Mouse (Mus musculus): ENCODE data around the gene Rtl1.

Gene Rtl1

DNA sequence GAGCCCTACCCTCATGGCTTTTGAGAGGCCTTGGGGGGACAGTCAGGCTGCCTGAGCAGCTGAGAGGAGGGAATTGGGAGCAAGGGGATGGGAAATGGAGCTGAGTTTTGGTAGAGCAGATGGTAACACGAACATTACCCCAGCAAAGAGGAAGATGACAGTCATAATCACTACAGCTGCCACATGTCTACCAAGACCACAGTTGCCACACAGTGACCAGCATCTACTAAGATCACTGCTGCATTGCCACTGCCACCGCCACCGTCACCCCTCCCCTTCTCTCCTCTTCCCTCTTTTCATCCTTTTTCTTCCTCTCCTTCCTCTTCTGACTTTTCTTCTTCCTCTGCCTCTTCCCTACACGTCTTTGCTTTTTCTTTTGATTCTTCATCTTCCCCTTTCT, 27.9 kb downstream of the Rtl1 start:
- no peak for DNase-seq (ENCODE audit: low spot score)

DNA sequence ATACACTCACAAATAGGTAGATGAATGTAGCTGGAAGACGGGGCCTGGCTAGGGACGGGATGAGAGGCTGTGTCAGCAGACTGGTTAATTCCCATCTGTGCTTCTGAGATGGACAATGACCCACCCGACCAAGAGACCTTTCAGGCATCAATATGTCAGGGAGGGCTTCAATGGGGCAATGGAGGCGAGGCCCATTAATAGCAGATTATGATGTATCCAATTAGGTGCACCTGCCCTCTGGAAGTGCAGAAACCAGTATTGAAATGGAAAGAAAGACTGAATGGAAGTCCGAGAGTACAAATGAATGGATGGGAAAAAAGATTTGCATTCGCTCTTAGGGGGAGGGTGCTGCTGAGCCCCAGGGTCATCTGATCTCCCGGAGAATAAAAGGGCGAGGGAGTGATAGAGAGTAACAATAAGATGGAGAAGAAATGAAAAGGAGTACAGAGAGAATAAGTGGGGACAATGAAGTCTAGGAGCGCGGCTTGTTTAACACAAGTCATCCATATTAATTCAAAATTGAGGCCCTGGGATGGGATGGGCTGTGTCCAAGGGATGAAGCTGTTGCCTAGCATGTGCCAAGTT, 39.9 kb downstream of the Rtl1 start:
- DNase-seq (ENCODE audit: low spot score) = no peak

DNA sequence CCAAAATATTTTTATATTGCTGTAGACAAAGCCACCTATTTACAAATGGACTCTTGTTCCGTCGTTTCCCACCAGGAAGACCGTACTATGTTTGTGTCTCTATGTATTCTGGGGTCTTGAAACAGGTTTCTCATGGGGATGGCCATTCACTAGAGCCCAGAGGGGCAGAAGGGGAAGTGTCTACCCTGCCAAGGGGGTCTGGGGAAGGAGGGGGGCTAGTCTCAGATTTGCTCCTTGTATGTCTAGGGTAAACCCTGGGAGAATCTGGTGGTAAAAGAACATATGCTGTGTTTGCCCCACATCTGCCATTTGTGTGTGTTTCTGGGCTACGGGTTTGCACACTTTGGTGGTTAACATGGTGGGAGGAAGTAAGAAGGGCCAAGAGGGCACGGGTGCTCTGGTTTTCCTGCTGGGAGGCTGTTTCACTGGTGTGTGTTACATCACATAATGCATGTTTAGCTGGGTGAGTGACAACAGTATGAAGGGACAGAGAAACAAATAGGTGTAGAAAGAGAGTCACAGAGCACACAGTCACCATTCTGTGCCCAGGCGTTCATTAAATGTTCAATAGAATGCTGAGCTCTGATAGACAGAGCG, 41.1 kb downstream of the Rtl1 start:
- DNase-seq (ENCODE audit: low spot score) = no peak

DNA sequence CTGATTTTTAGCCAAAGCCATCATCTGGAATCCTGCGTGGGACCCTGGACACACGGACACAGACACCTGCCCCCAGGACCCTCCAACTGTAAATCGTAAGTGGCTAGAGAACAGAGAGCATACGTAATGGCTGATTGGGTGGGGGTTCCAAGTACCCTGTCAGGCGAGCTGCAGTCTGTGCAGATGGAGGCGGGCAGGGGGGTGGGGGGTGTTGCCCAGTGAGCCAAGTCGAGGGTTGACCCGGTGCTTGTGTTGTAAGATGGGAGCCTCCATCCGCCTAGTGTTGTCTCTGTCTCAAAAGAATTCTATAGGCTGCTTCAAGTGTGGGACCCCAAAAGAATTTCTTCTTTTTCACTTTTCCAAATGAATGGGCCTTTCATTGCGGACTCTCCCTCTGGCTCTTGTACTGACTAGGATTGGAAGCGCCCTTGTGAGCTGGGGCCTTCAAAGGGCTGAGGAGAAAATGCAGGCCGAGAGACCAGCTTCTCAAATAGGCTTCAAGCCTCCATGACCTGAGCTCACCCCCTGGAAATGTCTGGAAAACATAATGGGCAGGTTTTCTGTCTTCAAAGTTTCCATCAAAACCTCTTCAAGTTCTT, 41.8 kb downstream of the Rtl1 start:
- no peak for DNase-seq (ENCODE audit: low spot score)

DNA sequence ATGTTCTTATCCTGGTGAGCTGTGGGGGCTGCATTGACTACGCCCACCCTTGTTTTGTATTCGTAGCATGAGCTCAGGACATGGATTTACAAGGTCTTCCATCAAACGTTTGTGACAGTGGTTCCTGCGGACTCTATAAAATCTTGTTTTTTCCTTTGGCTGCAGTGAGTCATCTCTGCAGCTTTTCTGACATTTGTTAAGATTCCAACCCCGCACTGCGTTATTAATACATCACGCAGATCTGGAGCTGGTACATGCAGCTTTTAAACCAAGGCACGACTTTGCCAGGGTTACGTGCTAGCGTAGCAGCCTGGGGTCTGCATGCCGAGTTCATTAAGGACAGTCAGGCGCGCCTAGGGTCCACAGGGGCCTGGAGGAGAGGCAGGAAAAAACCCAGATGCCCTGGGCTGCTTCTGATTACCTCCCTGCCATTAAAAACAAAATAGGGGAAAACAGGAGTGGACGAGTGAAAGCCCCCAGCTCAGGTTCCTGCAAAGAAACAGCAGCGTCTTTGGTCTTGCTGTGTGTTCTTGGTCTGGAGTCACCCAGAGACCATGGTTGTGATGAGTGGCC, 44.2 kb downstream of the Rtl1 start:
- no peak for DNase-seq (ENCODE audit: low spot score)

DNA sequence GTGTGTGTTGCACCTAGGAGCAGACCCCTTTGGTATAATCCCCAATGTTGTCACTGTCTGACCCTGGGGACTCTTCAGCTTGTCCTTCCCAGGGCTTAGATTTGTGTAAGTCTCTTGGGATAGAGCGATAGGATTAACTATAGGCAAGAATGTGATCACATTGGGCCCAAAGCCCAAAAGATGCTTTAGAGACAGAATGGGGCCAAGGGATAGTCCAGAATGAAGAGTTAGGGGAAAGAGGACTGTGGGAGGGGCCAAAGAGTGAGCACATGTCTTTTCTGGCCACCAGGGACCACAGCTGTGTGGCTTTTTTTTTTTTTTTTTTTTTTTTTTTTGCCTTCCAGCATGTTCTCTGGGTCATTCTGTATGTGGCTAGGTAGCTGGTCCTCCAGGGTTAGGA, 46.6 kb downstream of the Rtl1 start:
- no peak for DNase-seq (ENCODE audit: low spot score)

DNA sequence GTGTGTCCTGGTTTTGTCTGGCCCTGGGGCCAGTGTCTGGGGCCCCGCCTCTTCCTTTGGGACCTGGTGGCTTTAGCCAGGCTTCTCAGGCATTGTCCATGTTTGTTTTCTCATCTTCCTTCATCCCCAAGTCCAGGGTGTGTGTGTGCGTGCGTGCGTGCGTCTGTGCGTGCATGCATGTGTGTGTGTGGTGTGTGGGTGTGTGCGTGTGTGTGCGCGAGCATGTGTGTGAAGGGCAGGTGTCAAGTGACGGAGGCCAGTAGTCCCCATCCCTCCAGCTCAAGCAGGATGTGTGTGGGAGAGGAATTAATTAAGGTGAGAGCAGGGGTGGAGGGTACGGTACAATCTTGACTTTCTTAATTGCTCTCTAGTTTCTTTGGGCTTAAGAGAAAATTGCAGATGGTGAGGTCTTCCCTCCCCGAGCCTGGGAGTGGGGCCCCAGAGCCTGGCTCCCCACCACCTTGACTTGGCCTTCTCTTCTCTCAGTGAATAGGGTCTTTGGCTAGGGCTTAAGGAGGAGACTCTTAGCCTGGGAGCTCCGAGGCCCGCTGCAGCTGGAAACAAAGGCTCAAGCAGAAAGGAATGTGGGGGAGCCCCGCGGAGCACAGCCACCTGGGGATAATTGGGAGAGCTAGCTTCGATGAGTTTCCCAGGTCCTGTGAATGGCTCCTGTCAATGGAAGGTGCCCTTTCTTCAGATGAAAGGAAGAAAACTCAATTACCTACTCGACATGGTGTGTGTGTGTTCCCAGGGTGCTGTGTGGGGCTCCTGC, 47.2 kb downstream of the Rtl1 start:
- no peak for DNase-seq (ENCODE audit: low spot score)

DNA sequence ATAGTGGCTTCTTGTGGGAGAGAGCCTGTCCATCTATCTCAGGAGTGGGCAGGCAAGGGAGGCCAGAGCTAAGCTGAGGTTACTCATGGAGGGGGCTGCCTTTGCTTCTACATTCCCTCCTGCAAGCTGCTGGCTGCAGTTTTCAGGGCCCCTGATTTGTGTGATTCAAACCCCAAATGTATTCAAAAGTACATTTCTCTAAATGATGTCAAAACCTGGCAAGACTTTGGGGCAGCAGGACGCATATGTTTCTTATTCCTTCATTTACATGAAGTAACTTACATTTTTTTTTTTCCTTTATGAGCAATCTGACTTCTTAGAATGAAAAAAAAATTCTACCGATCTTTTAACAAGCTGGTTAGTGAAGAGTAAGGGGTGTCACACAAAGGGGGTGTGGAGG, 48.4 kb downstream of the Rtl1 start:
- no peak for DNase-seq (ENCODE audit: low spot score)

DNA sequence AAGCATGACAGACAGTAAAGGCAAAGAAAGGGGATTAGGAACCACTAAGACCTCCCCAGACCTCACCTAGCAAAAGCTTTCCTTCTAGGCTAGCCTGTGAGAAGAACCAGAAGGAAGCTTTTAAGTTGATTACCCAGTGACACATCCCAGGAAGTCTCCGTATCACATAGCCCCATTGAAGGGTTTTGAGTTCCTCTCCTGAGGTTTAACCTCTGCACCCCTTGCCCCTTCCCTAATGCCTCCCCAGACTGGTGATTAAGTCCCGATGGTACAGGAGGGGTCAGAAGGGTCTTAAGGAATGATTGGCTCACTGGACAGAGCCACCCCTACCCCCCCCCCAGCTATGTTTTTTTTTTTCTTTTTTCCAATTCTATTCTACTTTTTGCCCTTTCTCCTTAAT, 53.0 kb downstream of the Rtl1 start:
- DNase-seq (ENCODE audit: low spot score) = no peak

DNA sequence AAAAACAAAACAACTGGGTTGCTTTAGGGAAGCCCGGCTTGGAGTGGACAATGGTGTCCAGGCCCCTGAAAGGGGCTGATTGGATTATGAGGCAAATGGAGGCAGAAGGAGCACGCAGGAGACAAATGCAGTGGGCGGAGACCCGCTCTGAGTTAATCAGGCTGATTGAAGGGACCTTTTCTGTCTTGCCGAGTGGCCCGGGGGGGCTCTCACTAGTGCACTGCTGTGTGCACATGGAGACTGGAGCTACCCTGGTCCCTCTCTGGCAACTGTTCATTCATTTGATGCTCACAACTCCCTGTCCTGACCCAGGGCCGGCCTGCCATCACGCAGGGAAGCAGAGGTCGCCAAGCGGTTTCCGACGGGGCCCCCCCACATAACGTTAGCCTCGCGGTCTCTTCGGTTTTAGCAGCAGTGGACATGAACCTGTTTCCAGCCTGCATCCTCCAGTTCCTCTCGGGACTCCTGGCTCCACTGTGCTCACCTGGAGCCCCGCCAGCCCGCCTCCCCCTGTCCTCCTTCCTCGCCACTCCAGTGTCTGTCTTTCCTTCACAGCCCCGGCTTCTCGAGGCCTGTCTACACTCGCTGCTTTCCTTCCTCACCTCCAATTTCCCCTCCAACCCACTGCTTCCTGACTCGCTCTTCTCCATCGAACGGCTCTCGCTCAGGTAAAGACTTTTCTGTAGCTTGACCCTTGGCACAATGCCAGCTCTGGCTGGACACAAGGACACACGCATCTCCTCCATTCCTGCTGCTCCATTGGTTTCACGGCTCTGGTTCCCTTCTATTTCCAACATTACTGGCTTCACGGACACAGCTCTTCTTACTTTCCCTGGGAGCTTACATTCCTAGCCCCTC, 54.0 kb downstream of the Rtl1 start:
- DNase-seq (ENCODE audit: low spot score) = no peak

DNA sequence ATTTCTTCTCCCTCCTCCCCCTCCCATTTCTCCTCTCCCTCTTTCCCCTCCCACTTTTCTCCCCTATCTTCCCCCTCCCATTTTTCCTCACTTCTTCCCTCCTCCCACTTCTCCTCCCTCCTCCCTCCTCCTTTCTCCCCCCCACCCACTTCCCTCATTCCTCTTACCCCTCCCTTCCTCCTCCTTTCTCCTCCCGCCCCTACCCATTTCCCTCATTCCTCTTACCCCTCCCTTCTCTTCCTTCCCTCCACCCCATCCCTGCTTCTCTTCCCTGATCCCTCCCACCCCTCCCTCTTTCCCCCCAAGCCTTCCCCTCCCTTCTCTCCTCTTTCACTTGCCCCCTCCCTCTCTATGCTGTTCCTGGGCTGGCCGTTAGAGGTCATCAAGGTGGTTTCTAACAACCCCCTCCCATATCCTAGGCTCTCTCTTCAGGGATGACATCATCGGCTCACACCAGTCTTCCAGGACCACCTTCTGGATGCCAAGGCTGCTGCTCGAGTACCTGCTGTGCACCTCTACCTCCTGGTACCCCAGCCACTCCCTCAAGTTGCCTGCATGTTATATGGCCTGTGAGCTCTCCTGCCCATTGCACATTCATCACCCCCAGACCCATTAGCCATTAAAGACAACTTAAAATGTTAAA, 56.7 kb downstream of the Rtl1 start:
- no peak for DNase-seq (ENCODE audit: low spot score)

DNA sequence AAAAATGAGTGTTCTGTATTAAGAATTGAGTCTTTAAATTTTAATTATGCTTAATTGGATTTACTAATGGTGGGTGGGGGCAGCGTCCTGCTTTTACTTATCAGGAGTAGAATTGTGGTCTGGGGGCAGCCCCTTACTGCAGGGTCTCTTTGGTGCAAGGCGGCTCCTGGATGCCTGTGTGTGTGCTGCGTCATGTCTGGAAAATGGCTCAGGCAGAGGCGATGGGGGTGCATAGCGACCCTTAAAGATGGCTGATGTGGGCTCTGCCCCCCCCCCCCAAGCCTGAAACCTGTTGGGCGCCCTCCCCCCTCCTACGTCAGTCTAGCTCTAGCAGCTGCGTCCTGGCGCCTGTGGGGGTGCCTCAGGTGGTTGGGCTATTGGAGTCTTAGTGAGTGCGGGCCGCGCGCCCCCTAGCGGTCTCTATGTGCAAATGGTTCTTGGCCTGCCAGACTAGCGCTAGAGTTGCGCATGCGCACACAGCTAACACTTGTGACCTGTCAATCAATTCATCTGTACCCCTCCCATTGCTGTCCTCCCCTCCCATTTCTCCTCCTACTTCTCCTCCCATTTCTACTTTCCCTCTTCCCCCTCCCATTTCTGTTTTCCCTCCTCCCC, 57.4 kb downstream of the Rtl1 start:
- peak; percentile 87 for DNase-seq (ENCODE audit: low spot score)

DNA sequence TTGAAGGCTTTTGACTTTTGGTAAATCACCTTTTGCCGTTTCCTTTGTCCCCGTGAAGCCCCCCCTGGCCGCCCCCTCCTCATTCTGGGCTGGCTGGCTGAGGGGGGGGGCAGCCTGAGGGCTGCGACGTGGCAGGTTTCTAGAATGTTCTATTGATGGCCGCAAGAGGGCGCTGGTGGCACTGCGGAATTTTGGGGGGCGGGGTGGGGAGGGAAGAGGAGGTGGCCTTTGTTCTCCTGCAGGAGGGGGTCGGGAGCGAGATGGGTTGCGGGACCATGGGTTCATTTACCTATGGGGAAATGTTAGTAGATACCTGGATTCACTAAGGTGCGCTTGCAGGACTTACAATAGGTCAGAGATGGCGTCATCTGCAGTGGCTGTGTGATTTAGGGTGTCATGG, 58.1 kb downstream of the Rtl1 start:
- DNase-seq (ENCODE audit: low spot score) = no peak

DNA sequence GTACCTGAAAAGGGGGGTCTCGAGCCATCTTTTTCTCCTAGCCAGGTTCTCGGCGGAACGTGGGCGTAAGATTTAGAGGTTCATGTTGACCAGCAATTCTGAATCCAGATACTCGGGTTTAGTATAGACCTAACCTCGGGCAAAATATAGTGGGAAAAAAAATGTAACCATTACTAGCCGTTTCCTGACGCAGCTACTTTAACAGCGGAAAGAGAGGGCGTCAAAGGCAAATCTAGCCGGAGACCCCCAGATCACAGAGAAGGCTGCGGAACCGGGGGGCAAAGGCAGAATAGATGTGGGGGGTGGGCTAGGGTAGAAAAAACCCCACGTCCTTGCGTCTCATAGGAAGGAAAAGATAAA, 58.6 kb downstream of the Rtl1 start:
- no peak for DNase-seq (ENCODE audit: low spot score)

DNA sequence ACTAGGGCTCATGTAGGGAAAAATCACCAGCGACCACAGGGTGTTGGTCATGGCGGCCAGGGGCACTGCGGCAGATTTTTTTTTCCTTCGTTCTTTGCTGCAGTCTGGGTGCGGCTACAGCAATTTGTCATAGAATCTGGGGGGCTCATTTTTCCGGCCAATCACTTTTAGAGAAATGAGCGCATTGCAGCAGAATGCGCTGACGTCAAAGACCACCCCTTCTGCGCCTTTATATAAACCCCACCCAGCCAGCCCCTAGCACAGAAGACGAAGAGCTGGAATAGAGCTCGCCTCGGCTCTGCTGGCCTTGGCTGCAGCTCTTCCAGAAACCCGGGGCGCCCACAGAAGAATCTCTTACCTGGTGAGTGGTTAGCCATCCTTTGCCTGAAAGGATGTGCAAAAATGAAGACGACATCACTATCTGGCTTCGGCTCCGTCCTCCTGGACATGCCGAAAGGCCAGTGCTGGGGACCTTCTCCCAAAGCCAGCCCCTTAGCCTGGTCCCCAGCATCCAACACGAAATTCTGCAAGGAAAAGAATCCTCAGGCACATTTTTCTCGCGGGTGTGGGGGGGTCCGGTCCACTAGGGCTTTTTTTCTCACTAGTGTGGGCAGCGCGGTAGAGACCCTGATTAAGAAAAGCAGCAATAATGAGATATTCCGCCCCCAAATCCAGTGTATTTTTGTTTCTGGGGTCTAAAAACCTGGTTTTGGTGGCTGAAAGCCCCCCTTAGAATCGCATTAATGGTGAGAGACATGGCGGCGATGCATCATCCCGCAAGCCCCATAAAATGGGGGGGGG, 59.2 kb downstream of the Rtl1 start:
- peak; percentile 69 for DNase-seq (ENCODE audit: low spot score)

DNA sequence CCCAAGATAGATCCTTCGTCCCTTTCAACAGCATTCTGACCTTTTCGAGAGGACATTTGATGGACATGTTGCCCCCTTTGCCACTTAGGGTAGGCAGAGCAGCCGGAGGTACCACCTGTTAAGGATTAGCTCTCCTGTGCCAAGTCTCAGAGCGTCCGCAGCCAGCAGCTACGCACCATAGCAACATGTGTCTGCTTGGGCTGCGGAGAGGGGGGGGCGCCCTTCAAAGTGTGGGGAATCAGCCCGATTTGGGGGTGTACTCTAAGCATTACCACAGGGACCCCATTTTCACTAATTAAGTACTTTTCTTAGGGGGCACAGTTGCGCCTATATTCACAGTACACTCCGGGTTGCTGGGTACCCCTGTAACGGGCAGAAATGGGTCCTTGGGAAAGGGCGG, 60.2 kb downstream of the Rtl1 start:
- DNase-seq (ENCODE audit: low spot score) = no peak

Measured in left cerebral cortex, adult 11 months (tissue).